Mouse (Mus musculus) heart, embryonic 11.5 days (tissue): ENCODE measurements around the gene Il17rc. TPM values are rescaled to one million over a fixed set of nuclear protein-coding genes. Genes with fewer than 3 reads are reported as not detected.
A peak's percentile ranks its signal among the peaks of the same experiment; 100 is the strongest.

Source experiments
- ATAC-seq: fragments of 200-750 bp; cut with Nextera tagmentation; replicated peaks from 2 replicates; pipeline ENCODE4 v1.8.0; 2017; ENCODE audit warnings: moderate library complexity; ENCODE audit not compliant: insufficient number of reproducible peaks, low FRiP score, low TSS enrichment
- H3K27ac ChIP-seq: fragments of 300-500 bp; sonication (generic); 2 replicates; pipeline ENCODE4 v1.5.1; 2014; ENCODE audit warnings: mild to moderate bottlenecking, low read depth, low read length
- H3K27me3 ChIP-seq: fragments of 300-500 bp; sonication (generic); 2 replicates; pipeline ENCODE4 v1.6.1; 2014; ENCODE audit warnings: mild to moderate bottlenecking, low read length, mixed read lengths; ENCODE audit not compliant: control insufficient read depth, insufficient read depth
- H3K36me3 ChIP-seq: fragments of 300-500 bp; sonication (generic); 2 replicates; pipeline ENCODE4 v1.6.1; 2014; ENCODE audit warnings: mild to moderate bottlenecking, low read length, moderate library complexity, mixed read lengths; ENCODE audit not compliant: control insufficient read depth, insufficient read depth
- H3K4me1 ChIP-seq: fragments of 300-500 bp; sonication (generic); 2 replicates; pipeline ENCODE4 v1.6.1; 2014; ENCODE audit warnings: low read length; ENCODE audit not compliant: control insufficient read depth, insufficient read depth
- H3K4me2 ChIP-seq: fragments of 300-500 bp; sonication (generic); 2 replicates; pipeline ENCODE4 v1.6.1; 2014; ENCODE audit warnings: mild to moderate bottlenecking, moderate library complexity
- H3K4me3 ChIP-seq: fragments of 300-500 bp; sonication (generic); 2 replicates; pipeline ENCODE4 v1.5.1; 2014; ENCODE audit warnings: low read depth, low read length
- H3K9ac ChIP-seq: fragments of 300-500 bp; sonication (generic); 2 replicates; pipeline ENCODE4 v1.6.1; 2014; ENCODE audit warnings: mild to moderate bottlenecking, low read depth, low read length, moderate library complexity
- H3K9me3 ChIP-seq: fragments of 300-500 bp; sonication (generic); replicated peaks from 2 replicates; pipeline ENCODE4 v1.6.1; 2016; ENCODE audit warnings: low read length; ENCODE audit not compliant: control insufficient read depth
- WGBS: fragments of 180-500 bp; shearing (Covaris S2); extraction: QIAGEN DNeasy Blood & Tissue Kit; methylation state at CpG from one replicate; pipeline ENCODE4 v1.1.7; 2014; ENCODE audit not compliant: insufficient replicate concordance; 5-methylcytosine and 5-hydroxymethylcytosine counted together
- polyA plus RNA-seq: library from polyadenylated mRNA; unstranded; fragments of >200 nt; fragmentation: Nextera tagmentation; extraction: Ambion mirVana; gene quantifications from 2 replicates; pipeline ENCODE4 v1.2.1, GENCODE M21; 2014

The Il17rc gene
- polyA plus RNA-seq, 1 experiment from 2014 or later = 2.6 TPM

GRCm38 (mm10) chr6:113494258-113494788 lies 23.1 kb downstream of the Il17rc start:
- H3K4me1 ChIP-seq = peaks cover 12% of the 10 kb centered on the region
- peak; percentile 71 for ATAC-seq
- H3K9ac ChIP-seq = peak overlapping the region; percentile 73
- H3K27me3 ChIP-seq = peaks cover 28% of the 10 kb centered on the region
- H3K4me2 ChIP-seq = peak overlapping the region; percentile 82
- peaks cover 10% of the 10 kb centered on the region; the same call in 1 of the 2 replicates for H3K36me3 ChIP-seq
- no peak overlapping the region for H3K27ac ChIP-seq
- peak overlapping the region; percentile 46 for H3K4me3 ChIP-seq
- 2% methylated on average over 53 of the region's 54 CpGs for WGBS
- no peaks in the 10 kb centered on the region for H3K9me3 ChIP-seq

DNA sequence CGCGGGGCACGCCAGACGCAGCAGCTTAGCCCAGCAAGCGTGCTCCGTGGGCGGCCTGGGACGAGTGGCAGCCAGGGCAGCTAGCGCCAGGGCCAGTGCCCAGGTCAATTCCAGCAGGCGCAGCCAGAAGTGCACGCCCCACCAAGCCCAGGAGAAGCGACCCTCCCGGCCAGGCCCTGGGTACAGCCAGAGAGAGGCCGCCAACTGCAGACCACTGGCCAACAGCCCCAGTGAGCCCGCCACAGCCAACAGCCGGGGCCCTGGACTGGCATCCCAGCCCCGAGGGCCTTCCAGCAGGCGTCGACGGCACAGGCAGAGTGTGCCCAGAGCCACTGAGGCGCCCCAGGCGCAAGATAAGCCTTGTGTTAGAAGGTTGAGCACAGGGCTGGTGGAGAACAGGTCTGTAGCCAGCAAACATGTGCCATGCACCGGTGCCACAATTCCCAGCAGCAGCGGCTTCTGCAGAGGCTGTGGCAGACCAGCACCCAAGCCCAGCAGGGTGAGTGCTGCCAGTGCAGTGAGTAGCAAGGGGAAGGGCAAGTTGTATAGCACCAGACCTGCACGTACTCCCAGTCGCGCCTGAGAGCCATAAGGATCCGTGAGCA lies 23.9 kb downstream of the Il17rc start:
- Histone ChIP-seq H3K4me2 (peak overlapping the region; percentile 82), H3K36me3 (peaks cover 7% of the 10 kb centered on the region; the same call in 1 of the 2 replicates), H3K4me3 (peak overlapping the region; percentile 46), H3K9ac (peak overlapping the region; percentile 67), H3K4me1 (peaks cover 12% of the 10 kb centered on the region), H3K27ac (no peak overlapping the region), H3K27me3 (peaks cover 36% of the 10 kb centered on the region), H3K9me3 (no peaks in the 10 kb centered on the region)
- 24% methylated on average over 28 of the region's 28 CpGs for WGBS
- no peak for ATAC-seq

DNA sequence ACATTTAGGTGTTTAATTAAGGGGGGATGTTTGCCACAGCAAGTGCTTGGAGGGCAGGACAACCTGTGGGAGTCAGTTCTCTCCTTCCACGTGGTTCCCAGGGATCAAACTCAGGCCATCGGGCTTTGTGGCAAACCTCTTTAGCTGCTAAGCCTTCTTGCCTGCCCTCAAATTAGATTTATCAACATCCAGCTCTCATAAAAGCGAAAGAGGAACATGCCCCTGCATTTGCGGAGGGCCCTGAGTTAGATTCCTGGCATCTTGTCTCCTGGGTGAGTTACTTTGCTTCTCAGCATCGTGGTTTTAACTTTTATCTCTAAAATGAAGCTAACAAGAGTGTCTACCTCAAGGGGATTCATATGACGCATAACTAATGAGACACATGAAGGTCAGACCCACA lies 28.1 kb downstream of the Il17rc start:
- WGBS = 66% methylated on average over 6 of the region's 6 CpGs
- H3K9ac ChIP-seq = no peak overlapping the region
- H3K4me1 ChIP-seq = peaks cover 16% of the 10 kb centered on the region
- H3K4me2 ChIP-seq = no peak overlapping the region
- H3K4me3 ChIP-seq = no peak overlapping the region
- H3K9me3 ChIP-seq = peaks cover 2% of the 10 kb centered on the region; the same call in 1 of the 2 replicates
- H3K36me3 ChIP-seq = no peaks in the 10 kb centered on the region
- H3K27ac ChIP-seq = no peak overlapping the region
- peaks cover 61% of the 10 kb centered on the region for H3K27me3 ChIP-seq
- no peak for ATAC-seq

DNA sequence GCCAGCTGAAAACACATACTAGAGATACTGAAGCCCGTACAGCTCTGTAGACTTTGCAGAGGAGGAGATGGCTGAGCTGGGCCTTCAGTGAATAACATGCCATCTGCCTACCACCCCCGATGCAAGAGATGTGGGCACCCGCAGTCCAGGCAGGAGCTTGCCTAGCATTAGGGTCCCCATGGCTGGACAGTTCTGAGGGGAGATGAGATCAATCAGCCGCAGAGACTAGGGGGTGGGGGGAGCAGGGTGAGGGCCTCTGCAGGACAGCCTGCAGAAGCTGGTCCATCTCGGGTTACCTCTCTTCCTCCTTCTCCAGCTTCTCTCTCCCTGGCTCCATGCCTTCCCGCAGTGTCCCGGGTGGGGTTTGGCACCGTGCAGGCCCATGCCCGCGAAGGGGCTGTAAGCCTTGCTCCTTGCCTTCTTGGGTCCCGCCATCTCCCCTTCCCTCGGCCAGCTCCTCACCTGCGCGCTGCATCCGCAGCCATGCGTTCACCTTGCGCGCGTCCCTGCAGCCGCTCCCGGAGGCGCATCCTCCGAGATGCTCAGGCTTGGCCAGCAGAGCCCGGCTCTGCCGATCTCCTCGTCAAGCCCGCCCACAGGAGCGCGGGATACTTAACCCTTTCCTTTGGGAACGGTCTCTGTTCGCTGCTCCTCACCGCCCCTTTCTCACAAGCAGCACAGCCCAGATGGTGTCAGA lies 30.3 kb downstream of the Il17rc start, which contains the start of gene Prrt3:
TSS of gene Prrt3 (minus strand) at position 544 of the 697 bp plus-strand sequence.
- ATAC-seq = no peak
- Histone ChIP-seq H3K4me3 (peak within 1 kb of the TSS; percentile 34), H3K27me3 (peaks cover 42% of the 10 kb centered on the region), H3K4me2 (peak within 1 kb of the TSS; percentile 61), H3K27ac (no peak within 1 kb of the TSS), H3K9me3 (peaks cover 2% of the 10 kb centered on the region; the same call in 1 of the 2 replicates), H3K9ac (peak within 1 kb of the TSS; percentile 56; the same call in 1 of the 2 replicates), H3K4me1 (peaks cover 6% of the 10 kb centered on the region; the same call in 1 of the 2 replicates), H3K36me3 (no peaks in the 10 kb centered on the region)
- 3% methylated on average over 32 of the region's 32 CpGs for WGBS

DNA sequence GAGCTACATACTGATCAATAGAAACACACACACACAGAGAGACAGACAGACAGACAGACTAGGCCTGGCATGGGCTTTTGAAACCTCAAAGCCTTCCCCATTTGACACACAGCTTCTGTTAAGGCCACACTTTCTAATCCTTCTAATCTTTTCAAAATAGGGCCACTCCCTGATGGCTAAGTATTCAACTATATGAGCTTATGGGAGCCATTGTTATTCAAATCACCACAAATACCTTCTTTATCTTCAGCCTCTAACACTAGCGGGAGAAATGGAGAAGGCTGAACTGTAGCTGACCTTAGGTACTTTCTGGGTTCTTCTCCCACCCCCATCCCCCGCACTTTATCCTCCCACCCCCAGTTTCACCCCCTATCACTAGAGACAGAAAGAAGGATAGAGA lies 31.6 kb downstream of the Il17rc start:
- WGBS = 59% methylated on average over 2 of the region's 2 CpGs
- no peak for ATAC-seq
- Histone ChIP-seq H3K36me3 (no peaks in the 10 kb centered on the region), H3K4me3 (no peak overlapping the region), H3K4me2 (no peak overlapping the region), H3K27me3 (peaks cover 39% of the 10 kb centered on the region), H3K27ac (no peak overlapping the region), H3K9me3 (peaks cover 2% of the 10 kb centered on the region; the same call in 1 of the 2 replicates), H3K4me1 (peaks cover 6% of the 10 kb centered on the region; the same call in 1 of the 2 replicates), H3K9ac (no peak overlapping the region)

DNA sequence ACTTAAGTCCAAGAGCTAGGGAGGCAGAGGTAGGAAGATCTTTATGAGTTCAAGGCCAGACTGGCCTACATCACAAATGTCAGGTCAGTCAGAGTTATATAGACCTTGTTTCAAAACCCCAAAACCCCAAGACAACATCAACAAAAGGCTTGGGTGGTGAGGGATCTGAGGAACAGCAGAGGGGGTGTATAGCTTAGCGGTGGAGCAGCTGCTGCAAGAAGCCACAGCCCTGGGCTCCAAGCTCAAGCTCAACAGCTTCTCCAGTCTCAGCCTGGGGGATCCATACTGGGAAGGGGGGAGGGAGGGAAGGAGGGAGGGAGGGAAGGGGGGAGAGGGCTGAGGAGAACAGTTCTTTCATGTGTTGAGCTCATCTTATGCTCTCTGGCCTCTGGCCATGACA lies 34.5 kb downstream of the Il17rc start:
- Histone ChIP-seq H3K4me2 (no peak overlapping the region), H3K4me1 (peaks cover 6% of the 10 kb centered on the region; the same call in 1 of the 2 replicates), H3K9ac (no peak overlapping the region), H3K27ac (no peak overlapping the region), H3K27me3 (peaks cover 20% of the 10 kb centered on the region), H3K36me3 (no peaks in the 10 kb centered on the region), H3K4me3 (no peak overlapping the region), H3K9me3 (peaks cover 2% of the 10 kb centered on the region; the same call in 1 of the 2 replicates)
- ATAC-seq = no peak
- 77% methylated on average over 1 of the region's 1 CpGs for WGBS

DNA sequence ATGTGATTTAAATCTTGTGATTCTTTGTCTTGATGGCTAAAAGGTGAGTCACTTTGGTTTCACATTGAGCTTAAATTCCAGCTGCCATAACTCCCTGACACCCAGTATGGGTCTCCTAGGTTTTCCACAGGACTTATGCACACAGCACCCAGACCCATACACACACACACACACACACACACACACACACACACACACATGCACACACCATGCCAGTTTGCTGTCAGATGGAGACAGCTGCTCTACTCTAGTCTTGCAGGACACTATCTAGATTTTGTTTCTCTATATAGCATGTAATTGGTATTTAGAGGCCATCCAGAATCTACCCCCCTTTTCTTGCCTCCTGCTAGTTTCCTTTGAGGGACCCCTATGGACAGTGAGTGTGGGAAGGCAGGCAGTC lies 35.9 kb downstream of the Il17rc start:
- H3K4me2 ChIP-seq = no peak overlapping the region
- peaks cover 6% of the 10 kb centered on the region for H3K27me3 ChIP-seq
- H3K36me3 ChIP-seq = no peaks in the 10 kb centered on the region
- H3K27ac ChIP-seq = no peak overlapping the region
- H3K9ac ChIP-seq = no peak overlapping the region
- H3K4me3 ChIP-seq = no peak overlapping the region
- peaks cover 2% of the 10 kb centered on the region; the same call in 1 of the 2 replicates for H3K9me3 ChIP-seq
- no peaks in the 10 kb centered on the region for H3K4me1 ChIP-seq
- no peak for ATAC-seq

- WGBS = 49% methylated on average over 7 of the region's 7 CpGs
- no peaks in the 10 kb centered on the region for H3K4me1 ChIP-seq
- no peak overlapping the region for H3K4me2 ChIP-seq
- no peak overlapping the region for H3K4me3 ChIP-seq
- H3K27ac ChIP-seq = no peak overlapping the region
- no peak for ATAC-seq
- no peak overlapping the region for H3K9ac ChIP-seq
- H3K9me3 ChIP-seq = no peaks in the 10 kb centered on the region
- no peaks in the 10 kb centered on the region for H3K27me3 ChIP-seq
- no peaks in the 10 kb centered on the region; the same call in 1 of the 2 replicates for H3K36me3 ChIP-seq
Measured at GRCm38 (mm10) chr6:113508272-113508946, 37.2 kb downstream of the Il17rc start.
